Mouse (Mus musculus) T-helper 1 cell (primary cell): ENCODE results near the gene Efcab2.

ENCODE experiments used
- in situ Hi-C: fragments of 300-600 bp; cut with MboI, MseI; formaldehyde crosslinking; loops from one replicate; pipeline ENCODE4 v1.15.1; 2025; ENCODE audit warnings: high pct_unique_total_duplicates

Efcab2 gene

GRCm38 (mm10) chr1:178405445-178405911 lies 407 bp upstream of the Efcab2 start:
- in situ Hi-C loops = no loop called here

- in situ Hi-C loops = no loop called here
Observed at GRCm38 (mm10) chr1:178406765-178407645, 1.1 kb downstream of the Efcab2 start.

GRCm38 (mm10) chr1:178407651-178408050 lies 1.8 kb downstream of the Efcab2 start:
- in situ Hi-C loops = no loop called here

GRCm38 (mm10) chr1:178408901-178409361 lies 3.0 kb downstream of the Efcab2 start:
- in situ Hi-C loops = no loop called here

GRCm38 (mm10) chr1:178413367-178413766 lies 7.5 kb downstream of the Efcab2 start:
- in situ Hi-C loops = loop anchor here (10.0 kb wide), 1 partner anchor 1149 kb away; no protein-coding TSS in a partner anchor

GRCm38 (mm10) chr1:178419608-178420007 lies 13.7 kb downstream of the Efcab2 start:
- in situ Hi-C loops = loop anchor here (10.0 kb wide), 1 partner anchor 1155 kb away; no protein-coding TSS in a partner anchor

- in situ Hi-C loops = no loop called here
Observed at GRCm38 (mm10) chr1:178423662-178424061, 17.8 kb downstream of the Efcab2 start.

- in situ Hi-C loops = no loop called here
Observed at GRCm38 (mm10) chr1:178431619-178432444, 25.9 kb downstream of the Efcab2 start.

- in situ Hi-C loops = no loop called here
Observed at GRCm38 (mm10) chr1:178433619-178434018, 27.7 kb downstream of the Efcab2 start.

- in situ Hi-C loops = loop anchor here (10.0 kb wide), 1 partner anchor 300 kb away; no protein-coding TSS in a partner anchor
Observed at GRCm38 (mm10) chr1:178444407-178444806, 38.5 kb downstream of the Efcab2 start.

- in situ Hi-C loops = loop anchor here (10.0 kb wide), 1 partner anchor 302 kb away; no protein-coding TSS in a partner anchor
Observed at GRCm38 (mm10) chr1:178447036-178447435, 41.2 kb downstream of the Efcab2 start.

- in situ Hi-C loops = loop anchor here (10.0 kb wide), 1 partner anchor 304 kb away; no protein-coding TSS in a partner anchor
Observed at GRCm38 (mm10) chr1:178448271-178448744, 42.4 kb downstream of the Efcab2 start.

- in situ Hi-C loops = loop anchor here (10.0 kb wide), 1 partner anchor 304 kb away; no protein-coding TSS in a partner anchor
Observed at GRCm38 (mm10) chr1:178449172-178449571, 43.3 kb downstream of the Efcab2 start.

- in situ Hi-C loops = loop anchor here (10.0 kb wide), 1 partner anchor 305 kb away; no protein-coding TSS in a partner anchor
Observed at GRCm38 (mm10) chr1:178449933-178450332, 44.0 kb downstream of the Efcab2 start.

- in situ Hi-C loops = no loop called here
Observed at GRCm38 (mm10) chr1:178454125-178454524, 48.2 kb downstream of the Efcab2 start.

- in situ Hi-C loops = no loop called here
Observed at GRCm38 (mm10) chr1:178455120-178455519, 49.2 kb downstream of the Efcab2 start.

- in situ Hi-C loops = no loop called here
Observed at GRCm38 (mm10) chr1:178458029-178458428, 52.1 kb downstream of the Efcab2 start.

GRCm38 (mm10) chr1:178463712-178464111 lies 57.8 kb downstream of the Efcab2 start:
- in situ Hi-C loops = loop anchor here (10.0 kb wide), 1 partner anchor 1359 kb away; no protein-coding TSS in a partner anchor

GRCm38 (mm10) chr1:178464140-178464539 lies 58.3 kb downstream of the Efcab2 start:
- in situ Hi-C loops = loop anchor here (10.0 kb wide), 1 partner anchor 1359 kb away; no protein-coding TSS in a partner anchor

- in situ Hi-C loops = loop anchor here (5.0 to 10.0 kb wide), 2 partner anchors 155 to 1363 kb away; no protein-coding TSS in a partner anchor
Observed at GRCm38 (mm10) chr1:178467594-178467993, 61.7 kb downstream of the Efcab2 start.

GRCm38 (mm10) chr1:178468280-178468679 lies 62.4 kb downstream of the Efcab2 start:
- in situ Hi-C loops = loop anchor here (5.0 to 10.0 kb wide), 2 partner anchors 156 to 1363 kb away; no protein-coding TSS in a partner anchor
